Mouse (Mus musculus) hindbrain, embryonic 10.5 days (tissue): ENCODE measurements at regions not wholly inside any gene's neighbourhood (a gene's known extent, or its start where the extent isn't known, plus 50 kb on each side); places are given as distances from the start of the nearest gene placed in this dataset.
"Not testable (repeated sequence)": the region's sequence is repeated elsewhere in the genome, so short reads cannot be mapped to it uniquely, and the experiment has no call there.

Source experiments
- DNase-seq: peaks from one replicate; pipeline ENCODE4 v3.0.0-alpha.2; 2017; ENCODE audit warnings: low spot score
- H3K27ac ChIP-seq: fragments of 300-500 bp; sonication (generic); 2 replicates; pipeline ENCODE4 v1.5.1; 2016; ENCODE audit warnings: mild to moderate bottlenecking, moderate library complexity
- H3K27me3 ChIP-seq: fragments of 300-500 bp; sonication (generic); 2 replicates; pipeline ENCODE4 v1.6.1; 2016; ENCODE audit warnings: mild to moderate bottlenecking; ENCODE audit not compliant: poor library complexity, insufficient read depth, severe bottlenecking
- H3K36me3 ChIP-seq: fragments of 300-500 bp; sonication (generic); 2 replicates; pipeline ENCODE4 v1.6.1; 2016; ENCODE audit warnings: mild to moderate bottlenecking, moderate library complexity
- H3K4me1 ChIP-seq: fragments of 300-500 bp; sonication (generic); replicated peaks from 2 replicates; pipeline ENCODE4 v1.6.1; 2016; ENCODE audit warnings: mild to moderate bottlenecking
- H3K4me3 ChIP-seq: fragments of 300-500 bp; sonication (generic); 2 replicates; pipeline ENCODE4 v1.5.1; 2016; ENCODE audit warnings: mild to moderate bottlenecking, moderate library complexity
- H3K9me3 ChIP-seq: fragments of 300-500 bp; sonication (generic); 2 replicates; pipeline ENCODE4 v1.6.1; 2016; ENCODE audit warnings: mild to moderate bottlenecking, moderate library complexity
- WGBS: fragments of 180-500 bp; shearing (Covaris S2); methylation state at CpG from one replicate; pipeline ENCODE4 v1.1.7; 2016; 5-methylcytosine and 5-hydroxymethylcytosine counted together

GRCm38 (mm10) chr6:6496789-6497188, 81.7 kb downstream of the Sem1 start:
- no peaks in the 10 kb centered on the region for H3K27me3 ChIP-seq
- H3K9me3 ChIP-seq: no peaks in the 10 kb centered on the region
- WGBS: 86% methylated on average over 1 of the region's 1 CpGs
- no peak for DNase-seq
- H3K4me1 ChIP-seq: no peaks in the 10 kb centered on the region
- H3K36me3 ChIP-seq: no peaks in the 10 kb centered on the region
- H3K4me3 ChIP-seq: no peak overlapping the region
- no peak overlapping the region for H3K27ac ChIP-seq

GRCm38 (mm10) chr6:6496336-6496735, 82.1 kb downstream of the Sem1 start:
- no peak for DNase-seq
- Histone ChIP-seq H3K27me3 (no peaks in the 10 kb centered on the region), H3K9me3 (no peaks in the 10 kb centered on the region), H3K4me3 (no peak overlapping the region), H3K4me1 (no peaks in the 10 kb centered on the region), H3K36me3 (no peaks in the 10 kb centered on the region), H3K27ac (no peak overlapping the region)
- WGBS: 92% methylated on average over 4 of the region's 4 CpGs

DNA sequence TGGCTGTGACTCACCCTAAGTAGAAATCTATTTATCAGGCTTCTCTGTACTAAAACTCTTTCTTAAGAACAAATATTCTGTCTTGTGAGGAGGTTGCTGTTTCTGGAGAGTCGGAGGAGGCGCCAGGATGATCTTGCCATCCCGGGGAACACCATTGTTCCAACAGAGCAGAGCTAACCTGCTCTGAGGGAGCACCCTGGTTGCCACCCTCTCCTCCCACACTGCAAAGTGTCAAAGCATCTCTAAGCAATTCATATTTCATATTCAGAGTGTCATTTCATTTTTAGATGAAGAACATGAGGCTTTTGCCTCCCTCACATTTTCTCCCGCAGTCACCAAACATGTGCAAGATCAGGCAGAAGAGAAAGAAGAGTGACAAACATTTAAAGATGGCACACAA, 90.3 kb downstream of the Sem1 start:
- 91% methylated on average over 4 of the region's 4 CpGs for WGBS
- H3K27ac ChIP-seq: no peak overlapping the region
- H3K27me3 ChIP-seq: no peaks in the 10 kb centered on the region
- no peak for DNase-seq
- H3K36me3 ChIP-seq: no peaks in the 10 kb centered on the region
- no peaks in the 10 kb centered on the region for H3K9me3 ChIP-seq
- no peaks in the 10 kb centered on the region for H3K4me1 ChIP-seq
- H3K4me3 ChIP-seq: no peak overlapping the region

GRCm38 (mm10) chr6:6481596-6481995, 96.9 kb downstream of the Sem1 start:
- H3K4me1 ChIP-seq, H3K9me3 ChIP-seq, H3K27ac ChIP-seq, H3K36me3 ChIP-seq, DNase-seq, H3K4me3 ChIP-seq, H3K27me3 ChIP-seq: not testable (repeated sequence)
- 75% methylated on average over 1 of the region's 1 CpGs for whole genome bisulfite sequencing

- Histone ChIP-seq H3K36me3 (no peaks in the 10 kb centered on the region), H3K4me3 (no peak overlapping the region), H3K9me3 (no peaks in the 10 kb centered on the region), H3K4me1 (peaks cover 7% of the 10 kb centered on the region; the same call in 1 of the 2 replicates), H3K27me3 (no peaks in the 10 kb centered on the region), H3K27ac (no peak overlapping the region)
- no peak for DNase-seq
- WGBS: 63% methylated on average over 8 of the region's 8 CpGs
Observed at GRCm38 (mm10) chr6:6470397-6470796, 108.1 kb downstream of the Sem1 start.

DNA sequence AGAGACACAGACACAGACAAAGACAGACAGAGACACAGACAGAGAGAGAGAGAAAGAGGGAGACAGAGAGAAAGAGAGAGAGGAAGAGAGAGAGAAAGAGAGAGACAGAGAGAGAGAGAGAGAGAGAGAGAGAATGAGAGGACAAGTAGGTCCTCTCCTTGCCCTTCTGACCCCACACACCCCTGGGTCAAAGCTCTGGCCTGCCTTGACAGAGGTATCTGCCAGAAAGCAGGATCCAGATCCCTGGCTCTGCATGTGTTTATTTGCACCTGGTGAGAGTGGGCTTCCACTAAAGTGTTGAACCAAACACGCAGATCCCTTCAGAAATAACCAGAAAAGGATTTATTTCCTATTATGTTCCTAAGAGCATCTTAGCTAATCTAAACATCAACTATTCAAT, 110.9 kb downstream of the Sem1 start:
- H3K4me1 ChIP-seq: peaks cover 24% of the 10 kb centered on the region
- 0 out of 2 replicates have a peak overlapping the region, but pooled peaks have one; percentile 23 for H3K27ac ChIP-seq
- H3K36me3 ChIP-seq: no peaks in the 10 kb centered on the region
- no peak for DNase-seq
- H3K9me3 ChIP-seq: no peaks in the 10 kb centered on the region
- no peak overlapping the region for H3K4me3 ChIP-seq
- WGBS: 53% methylated on average over 1 of the region's 1 CpGs
- no peaks in the 10 kb centered on the region for H3K27me3 ChIP-seq

DNA sequence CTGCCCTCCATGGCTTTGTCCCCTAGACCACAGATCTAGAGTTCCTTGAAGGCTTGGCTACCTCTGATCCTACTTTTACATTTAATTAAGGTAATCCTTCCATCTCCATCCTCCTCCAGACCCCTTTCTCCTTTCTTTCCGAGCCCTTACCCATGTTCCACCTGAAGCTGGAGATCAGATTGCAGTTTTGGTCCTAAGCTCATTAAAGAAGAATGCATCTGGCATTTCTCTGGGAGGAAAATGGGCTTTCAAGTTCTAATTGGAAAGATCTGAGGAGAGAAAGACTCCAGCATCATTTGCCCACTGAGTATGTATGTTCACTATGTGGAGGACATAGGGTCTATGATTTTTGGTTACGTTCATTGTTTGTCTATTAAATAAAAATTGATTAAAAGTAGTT, 112.2 kb downstream of the Sem1 start:
- Histone ChIP-seq H3K27ac (no peak overlapping the region), H3K9me3 (no peaks in the 10 kb centered on the region), H3K36me3 (no peaks in the 10 kb centered on the region), H3K4me1 (peaks cover 24% of the 10 kb centered on the region), H3K4me3 (no peak overlapping the region), H3K27me3 (no peaks in the 10 kb centered on the region)
- WGBS: 63% methylated on average over 2 of the region's 2 CpGs
- no peak for DNase-seq

GRCm38 (mm10) chr6:6463807-6464470, 114.5 kb downstream of the Sem1 start:
- Histone ChIP-seq H3K27me3 (no peaks in the 10 kb centered on the region), H3K4me3 (no peak overlapping the region), H3K27ac (peak overlapping the region; percentile 35; the same call in 1 of the 2 replicates), H3K9me3 (no peaks in the 10 kb centered on the region), H3K36me3 (no peaks in the 10 kb centered on the region), H3K4me1 (peaks cover 37% of the 10 kb centered on the region)
- peak; percentile 38 for DNase-seq
- 32% methylated on average over 7 of the region's 7 CpGs for WGBS

DNA sequence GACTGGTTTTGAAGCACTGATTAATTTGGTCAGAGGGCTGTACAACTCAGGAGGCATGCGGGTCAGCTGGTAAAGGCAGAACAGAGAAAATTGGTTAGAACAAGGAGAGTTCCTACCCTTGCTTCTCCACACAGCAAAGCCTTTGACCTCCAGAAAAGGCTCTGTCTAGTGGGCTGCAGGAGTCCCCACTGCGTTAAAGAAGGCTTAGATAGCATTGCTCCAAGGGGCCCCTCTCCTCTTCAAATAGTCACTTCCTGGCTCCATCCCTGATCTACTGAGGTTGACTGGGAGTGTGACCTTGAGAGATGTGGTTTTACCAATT, 118.6 kb downstream of the Sem1 start:
- Histone ChIP-seq H3K36me3 (no peaks in the 10 kb centered on the region), H3K9me3 (no peaks in the 10 kb centered on the region), H3K4me1 (peaks cover 31% of the 10 kb centered on the region), H3K27me3 (no peaks in the 10 kb centered on the region), H3K4me3 (no peak overlapping the region), H3K27ac (peak overlapping the region; percentile 59)
- WGBS: 19% methylated on average over 2 of the region's 2 CpGs
- DNase-seq: peak; percentile 29

GRCm38 (mm10) chr6:6459006-6459917, 119.2 kb downstream of the Sem1 start:
- peak; percentile 8 for DNase-seq
- Histone ChIP-seq H3K36me3 (no peaks in the 10 kb centered on the region), H3K27me3 (no peaks in the 10 kb centered on the region), H3K27ac (peak overlapping the region; percentile 59), H3K4me3 (no peak overlapping the region), H3K4me1 (peaks cover 28% of the 10 kb centered on the region), H3K9me3 (no peaks in the 10 kb centered on the region)
- 27% methylated on average over 14 of the region's 14 CpGs for WGBS

DNA sequence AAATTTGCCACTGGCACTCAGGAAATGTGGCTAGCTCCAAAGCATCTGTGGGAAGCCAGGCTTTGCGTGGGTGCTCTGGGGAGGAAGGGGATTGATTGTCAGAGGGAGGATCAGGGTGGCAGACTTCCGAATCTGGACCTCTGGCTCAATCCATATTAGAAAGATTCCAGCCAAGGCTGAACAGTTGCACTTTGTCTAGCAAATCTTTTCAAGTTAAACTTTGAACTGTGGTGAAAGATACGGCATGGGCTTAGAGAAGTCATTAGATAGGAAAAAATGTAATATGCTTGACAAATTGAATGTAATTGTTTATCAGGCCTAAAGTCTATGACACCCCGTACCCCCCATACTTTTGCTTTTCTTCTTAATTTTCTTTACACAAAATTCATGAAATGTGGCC, 120.7 kb downstream of the Sem1 start:
- Histone ChIP-seq H3K27me3 (no peaks in the 10 kb centered on the region), H3K4me3 (no peak overlapping the region), H3K9me3 (no peaks in the 10 kb centered on the region), H3K27ac (no peak overlapping the region), H3K4me1 (peaks cover 18% of the 10 kb centered on the region), H3K36me3 (no peaks in the 10 kb centered on the region)
- no peak for DNase-seq
- 75% methylated on average over 4 of the region's 4 CpGs for WGBS

DNA sequence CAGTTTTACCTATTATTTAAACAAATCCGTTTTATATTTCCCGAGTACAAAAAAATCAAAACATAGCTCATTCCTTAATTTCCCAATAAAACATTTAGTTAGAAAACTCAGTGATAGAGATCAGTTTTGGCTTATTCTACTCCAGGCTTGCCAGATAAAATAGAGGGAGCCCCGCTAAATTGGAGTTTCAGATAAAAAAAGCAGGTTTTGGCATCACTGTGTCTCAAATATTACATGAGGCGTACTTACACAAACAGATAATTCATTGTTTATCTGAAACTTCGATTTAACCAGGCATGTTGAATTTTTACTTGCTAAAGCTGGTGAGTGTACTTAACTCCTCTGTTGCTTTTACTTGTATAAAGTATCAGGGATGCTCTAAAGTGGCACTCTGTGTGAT, 121.5 kb downstream of the Sem1 start:
- peaks cover 18% of the 10 kb centered on the region for H3K4me1 ChIP-seq
- 91% methylated on average over 5 of the region's 5 CpGs for WGBS

DNA sequence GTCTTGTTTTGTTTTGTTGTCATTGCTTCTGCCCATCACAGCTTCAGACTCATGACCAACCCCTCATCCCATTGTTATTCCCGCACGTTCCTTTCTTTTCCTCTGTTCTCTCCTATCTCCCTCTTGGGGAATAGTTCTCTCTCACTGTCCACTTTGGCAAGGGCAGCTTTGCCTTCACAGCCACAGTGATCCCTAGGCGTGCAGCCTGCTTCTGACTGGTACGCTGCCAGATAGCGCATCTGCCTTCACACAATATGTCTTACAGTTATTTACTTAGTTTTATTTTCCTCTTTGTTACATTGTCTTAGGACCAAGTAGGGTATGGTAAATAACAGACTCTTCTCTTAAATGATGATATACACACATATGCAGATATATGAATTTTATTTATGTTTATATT, 122.9 kb downstream of the Sem1 start:
- DNase-seq: no peak
- Histone ChIP-seq H3K4me3 (no peak overlapping the region), H3K9me3 (no peaks in the 10 kb centered on the region), H3K4me1 (peaks cover 18% of the 10 kb centered on the region), H3K36me3 (no peaks in the 10 kb centered on the region), H3K27me3 (no peaks in the 10 kb centered on the region), H3K27ac (no peak overlapping the region)
- WGBS: 86% methylated on average over 5 of the region's 5 CpGs

More for the DNA sequence above, 121.5 kb downstream of the Sem1 start:
- H3K27me3 ChIP-seq: no peaks in the 10 kb centered on the region
- no peaks in the 10 kb centered on the region for H3K36me3 ChIP-seq
- no peak for DNase-seq
- H3K9me3 ChIP-seq: no peaks in the 10 kb centered on the region
- no peak overlapping the region for H3K27ac ChIP-seq
- H3K4me3 ChIP-seq: no peak overlapping the region
